Mouse (Mus musculus) intestine, embryonic 15.5 days (tissue): ENCODE data around the gene Rab8b. TPM values are rescaled to one million over a fixed set of nuclear protein-coding genes. Genes with fewer than 3 reads are reported as not detected.
"Not testable (repeated sequence)": the region's sequence is repeated elsewhere in the genome, so short reads cannot be mapped to it uniquely, and the experiment has no call there.

Experiments used
- ATAC-seq: fragments of 200-750 bp; cut with Nextera tagmentation; 2 replicates; pipeline ENCODE4 v1.8.0; 2017; ENCODE audit warnings: moderate TSS enrichment, moderate library complexity
- H3K27ac ChIP-seq: fragments of 300-500 bp; sonication (generic); 2 replicates; pipeline ENCODE4 v1.5.1; 2015; ENCODE audit warnings: mild to moderate bottlenecking, inconsistent platforms
- H3K27me3 ChIP-seq: fragments of 300-500 bp; sonication (generic); replicated peaks from 2 replicates; pipeline ENCODE4 v1.6.1; 2015; ENCODE audit warnings: inconsistent platforms
- H3K36me3 ChIP-seq: fragments of 300-500 bp; sonication (generic); 2 replicates; pipeline ENCODE4 v1.6.1; 2015; ENCODE audit warnings: inconsistent platforms
- H3K4me1 ChIP-seq: fragments of 300-500 bp; sonication (generic); replicated peaks from 2 replicates; pipeline ENCODE4 v1.6.1; 2015; ENCODE audit warnings: inconsistent platforms
- H3K4me2 ChIP-seq: fragments of 300-500 bp; sonication (generic); replicated peaks from 2 replicates; pipeline ENCODE4 v1.6.1; 2015; ENCODE audit warnings: mild to moderate bottlenecking, inconsistent platforms
- H3K4me3 ChIP-seq: fragments of 300-500 bp; sonication (generic); replicated peaks from 2 replicates; pipeline ENCODE4 v1.5.1; 2015; ENCODE audit warnings: inconsistent platforms
- H3K9ac ChIP-seq: fragments of 300-500 bp; sonication (generic); 2 replicates; pipeline ENCODE4 v1.6.1; 2015; ENCODE audit warnings: inconsistent platforms
- H3K9me3 ChIP-seq: fragments of 300-500 bp; sonication (generic); 2 replicates; pipeline ENCODE4 v1.6.1; 2016; ENCODE audit warnings: inconsistent platforms
- WGBS: fragments of 180-500 bp; shearing (Covaris S2); methylation state at CpG from one replicate; pipeline ENCODE4 v1.1.7; 2015; 5-methylcytosine and 5-hydroxymethylcytosine counted together
- polyA plus RNA-seq: library from polyadenylated mRNA; unstranded; fragments of >200 nt; fragmentation: Nextera tagmentation; extraction: Ambion mirVana; gene quantifications from 2 replicates; pipeline ENCODE4 v1.2.1, GENCODE M21; 2015

The Rab8b gene
- polyA plus RNA-seq, 1 experiment from 2014 or later = 20.5 TPM

GRCm38 (mm10) chr9:66882406-66882821 is 37.1 kb downstream of the Rab8b start:
- no peak for ATAC-seq
- Histone ChIP-seq H3K4me3 (no peak overlapping the region), H3K4me1 (0 out of 2 replicates have a peak, but pooled peaks cover 9% of the 10 kb centered on the region), H3K4me2 (no peak overlapping the region), H3K9me3 (no peaks in the 10 kb centered on the region), H3K27me3 (no peaks in the 10 kb centered on the region), H3K9ac (no peak overlapping the region), H3K27ac (no peak overlapping the region; the same call in 1 of the 2 replicates), H3K36me3 (no peaks in the 10 kb centered on the region)
- 52% methylated on average over 8 of the region's 8 CpGs for WGBS

DNA sequence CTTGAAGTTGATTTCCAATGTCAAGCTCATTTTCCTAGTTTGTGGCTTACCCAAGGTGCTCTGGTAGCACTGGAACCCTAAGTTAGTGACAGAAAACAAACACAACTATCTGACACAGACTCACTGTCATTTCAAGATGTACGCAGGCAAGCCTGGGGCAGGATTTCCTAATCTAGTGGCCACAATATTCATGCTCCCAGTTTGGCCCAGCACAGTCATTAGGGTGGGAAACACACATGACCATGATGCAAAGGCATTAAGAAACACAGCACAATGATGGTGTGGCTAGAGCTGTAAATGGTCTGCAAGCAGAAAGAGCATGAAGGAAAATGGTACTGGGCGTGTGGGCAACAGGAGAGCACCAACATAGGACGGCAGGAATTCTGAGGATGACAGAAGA is 37.6 kb downstream of the Rab8b start:
- Histone ChIP-seq H3K4me1 (0 out of 2 replicates have a peak, but pooled peaks cover 7% of the 10 kb centered on the region), H3K36me3 (no peaks in the 10 kb centered on the region), H3K9ac (no peak overlapping the region), H3K4me2 (no peak overlapping the region), H3K4me3 (no peak overlapping the region), H3K27ac (no peak overlapping the region; the same call in 1 of the 2 replicates), H3K27me3 (no peaks in the 10 kb centered on the region), H3K9me3 (no peaks in the 10 kb centered on the region)
- WGBS = 78% methylated on average over 3 of the region's 3 CpGs
- no peak for ATAC-seq

DNA sequence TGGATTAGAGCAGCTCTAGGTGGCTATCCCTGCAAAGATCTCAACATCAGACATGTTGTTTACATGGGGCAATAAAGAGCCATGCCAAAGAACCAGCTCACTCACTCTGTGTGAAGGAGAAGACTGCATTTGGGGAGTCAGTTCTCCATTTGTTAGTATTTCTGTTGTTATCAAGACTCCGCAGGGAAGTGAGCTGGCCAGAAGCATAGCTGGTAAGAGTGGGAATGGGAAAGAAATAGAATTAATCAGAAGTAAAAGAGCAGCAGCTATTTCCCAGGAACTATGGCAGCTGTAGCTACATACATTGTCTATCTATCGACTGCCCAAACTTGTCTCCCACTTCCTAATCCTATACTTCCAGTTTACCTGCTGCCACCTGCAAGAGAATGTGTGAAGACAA is 38.7 kb downstream of the Rab8b start:
- H3K9ac ChIP-seq = no peak overlapping the region
- H3K27me3 ChIP-seq = no peaks in the 10 kb centered on the region
- no peak for ATAC-seq
- 87% methylated on average over 2 of the region's 2 CpGs for WGBS
- no peak overlapping the region for H3K27ac ChIP-seq
- H3K4me2 ChIP-seq = no peak overlapping the region
- no peaks in the 10 kb centered on the region for H3K9me3 ChIP-seq
- H3K36me3 ChIP-seq = no peaks in the 10 kb centered on the region
- 0 out of 2 replicates have a peak, but pooled peaks cover 5% of the 10 kb centered on the region for H3K4me1 ChIP-seq
- no peak overlapping the region for H3K4me3 ChIP-seq

- ATAC-seq = no peak
- H3K9ac ChIP-seq = no peak overlapping the region
- no peaks in the 10 kb centered on the region for H3K9me3 ChIP-seq
- WGBS = 80% methylated on average over 6 of the region's 6 CpGs
- H3K4me2 ChIP-seq = no peak overlapping the region
- H3K36me3 ChIP-seq = no peaks in the 10 kb centered on the region
- H3K27ac ChIP-seq = no peak overlapping the region
- 0 out of 2 replicates have a peak, but pooled peaks cover 5% of the 10 kb centered on the region for H3K4me1 ChIP-seq
- H3K27me3 ChIP-seq = no peaks in the 10 kb centered on the region
- no peak overlapping the region for H3K4me3 ChIP-seq
Measured at GRCm38 (mm10) chr9:66879486-66879885, 40.0 kb downstream of the Rab8b start.

- Histone ChIP-seq H3K4me3 (no peak overlapping the region), H3K27me3 (no peaks in the 10 kb centered on the region), H3K36me3 (no peaks in the 10 kb centered on the region), H3K4me2 (no peak overlapping the region), H3K9me3 (no peaks in the 10 kb centered on the region), H3K4me1 (0 out of 2 replicates have a peak, but pooled peaks cover 5% of the 10 kb centered on the region), H3K27ac (no peak overlapping the region), H3K9ac (no peak overlapping the region)
- WGBS = 92% methylated on average over 3 of the region's 3 CpGs
- ATAC-seq = no peak
Measured at GRCm38 (mm10) chr9:66878899-66879298, 40.6 kb downstream of the Rab8b start.

- ATAC-seq = no peak; the same call in 1 of the 2 replicates
- Histone ChIP-seq H3K4me3 (no peak overlapping the region), H3K27me3 (no peaks in the 10 kb centered on the region), H3K9me3 (no peaks in the 10 kb centered on the region), H3K27ac (no peak overlapping the region), H3K4me1 (peaks cover 5% of the 10 kb centered on the region; the same call in 1 of the 2 replicates), H3K36me3 (no peaks in the 10 kb centered on the region), H3K9ac (no peak overlapping the region), H3K4me2 (no peak overlapping the region)
- 57% methylated on average over 5 of the region's 5 CpGs for WGBS
Measured at GRCm38 (mm10) chr9:66876577-66876976, 42.9 kb downstream of the Rab8b start.

- Histone ChIP-seq H3K27ac (no peak overlapping the region), H3K9ac (no peak overlapping the region), H3K9me3 (no peaks in the 10 kb centered on the region), H3K36me3 (no peaks in the 10 kb centered on the region), H3K4me1 (peaks cover 5% of the 10 kb centered on the region; the same call in 1 of the 2 replicates), H3K4me3 (no peak overlapping the region), H3K27me3 (no peaks in the 10 kb centered on the region), H3K4me2 (no peak overlapping the region)
- no peak for ATAC-seq
- 98% methylated on average over 5 of the region's 5 CpGs for WGBS
Measured at GRCm38 (mm10) chr9:66874297-66874696, 45.2 kb downstream of the Rab8b start.

DNA sequence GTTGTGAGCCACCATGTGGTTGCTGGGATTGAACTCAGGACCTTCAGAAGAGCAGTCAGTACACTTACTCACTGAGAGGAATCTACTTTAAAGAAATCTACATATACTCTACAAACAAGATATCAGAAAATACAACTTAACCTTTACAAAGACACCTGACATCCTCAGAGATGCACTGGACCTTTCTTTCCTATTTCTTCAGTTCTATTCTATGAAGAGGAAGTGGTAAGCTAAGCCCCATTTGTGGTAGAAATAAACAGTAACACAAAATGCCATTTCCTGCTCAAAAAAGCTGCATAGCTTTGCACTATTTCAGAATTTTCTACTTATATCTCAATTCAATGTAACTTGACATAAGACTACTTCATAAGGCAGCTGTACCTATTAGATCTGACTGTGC is 46.0 kb downstream of the Rab8b start:
- H3K27ac ChIP-seq = no peak overlapping the region
- H3K36me3 ChIP-seq = no peaks in the 10 kb centered on the region
- H3K9ac ChIP-seq = no peak overlapping the region
- H3K9me3 ChIP-seq = no peaks in the 10 kb centered on the region
- H3K4me2 ChIP-seq = no peak overlapping the region
- no peaks in the 10 kb centered on the region for H3K27me3 ChIP-seq
- peaks cover 5% of the 10 kb centered on the region; the same call in 1 of the 2 replicates for H3K4me1 ChIP-seq
- H3K4me3 ChIP-seq = no peak overlapping the region
- no peak for ATAC-seq

DNA sequence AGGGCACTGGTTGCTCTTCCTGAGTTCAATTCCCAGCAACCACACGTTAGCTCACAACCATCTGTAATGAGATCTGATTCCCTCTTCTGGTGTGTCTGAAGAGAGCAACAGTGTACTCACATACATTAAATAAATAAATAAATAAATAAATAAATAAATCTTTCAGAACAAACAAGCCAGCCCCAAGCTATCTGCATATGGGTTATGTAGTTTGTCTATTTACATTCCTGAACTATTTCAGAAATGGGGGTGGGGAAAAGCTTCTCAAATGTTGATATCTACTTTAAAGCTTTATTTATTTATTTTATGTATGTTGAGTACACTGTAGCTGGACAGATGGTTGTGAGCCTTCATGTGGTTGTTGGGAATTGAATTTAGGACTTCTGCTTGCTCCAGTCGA is 46.5 kb downstream of the Rab8b start:
- H3K36me3 ChIP-seq, H3K4me3 ChIP-seq, H3K9ac ChIP-seq, ATAC-seq, H3K27me3 ChIP-seq, H3K9me3 ChIP-seq, H3K4me2 ChIP-seq, H3K4me1 ChIP-seq: not testable (repeated sequence)
- peak overlapping the region; percentile 59; the same call in 1 of the 2 replicates for H3K27ac ChIP-seq
- WGBS = 59% methylated on average over 2 of the region's 2 CpGs

DNA sequence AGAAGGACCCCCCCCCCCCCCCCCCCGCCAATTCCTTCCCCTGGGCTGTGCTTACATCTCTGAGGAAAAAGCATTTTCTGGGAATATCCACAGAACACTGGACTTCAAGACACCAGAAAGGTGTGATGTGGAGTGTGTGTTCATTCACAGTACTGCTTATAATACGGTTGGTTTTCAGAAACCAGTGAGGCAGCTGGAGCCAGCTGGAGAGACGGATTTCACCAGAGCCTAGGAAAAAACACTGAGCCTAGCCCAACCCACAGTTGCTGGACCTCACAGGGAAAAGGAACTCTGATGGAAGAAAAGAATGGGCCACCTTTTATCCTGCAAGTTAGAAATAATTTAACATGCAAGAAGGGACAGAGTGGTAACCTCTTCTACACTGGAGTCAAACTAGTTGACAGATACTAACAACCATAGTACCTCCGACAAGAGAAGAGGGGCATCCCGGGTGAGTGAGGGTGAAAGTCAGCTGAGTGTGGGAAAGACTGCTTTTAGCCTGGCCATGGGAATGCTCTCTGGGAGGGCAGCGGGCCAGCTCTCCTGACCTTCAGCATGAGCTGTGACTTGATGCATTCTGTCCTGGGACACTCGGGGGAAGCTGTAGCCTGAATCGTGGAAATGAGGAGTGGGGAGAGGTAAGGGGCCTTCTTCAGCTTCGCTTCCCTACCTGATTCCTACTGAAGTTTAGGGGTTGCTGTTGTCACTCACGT is 47.3 kb downstream of the Rab8b start:
- no peak overlapping the region for H3K4me3 ChIP-seq
- peaks cover 3% of the 10 kb centered on the region; the same call in 1 of the 2 replicates for H3K4me1 ChIP-seq
- H3K4me2 ChIP-seq = no peak overlapping the region
- no peaks in the 10 kb centered on the region for H3K9me3 ChIP-seq
- H3K9ac ChIP-seq = no peak overlapping the region
- H3K36me3 ChIP-seq = no peaks in the 10 kb centered on the region
- WGBS = 64% methylated on average over 9 of the region's 10 CpGs
- H3K27ac ChIP-seq = peak overlapping the region; percentile 59
- no peaks in the 10 kb centered on the region for H3K27me3 ChIP-seq
- ATAC-seq = 0 out of 2 replicates have a peak, but pooled peaks have one; percentile 39

- ATAC-seq = no peak
- H3K4me3 ChIP-seq = no peak overlapping the region
- no peak overlapping the region for H3K4me2 ChIP-seq
- no peak overlapping the region for H3K27ac ChIP-seq
- 0 out of 2 replicates have a peak, but pooled peaks cover 3% of the 10 kb centered on the region for H3K36me3 ChIP-seq
- H3K27me3 ChIP-seq = no peaks in the 10 kb centered on the region
- 0 out of 2 replicates have a peak, but pooled peaks cover 2% of the 10 kb centered on the region for H3K4me1 ChIP-seq
- 73% methylated on average over 3 of the region's 3 CpGs for WGBS
- no peak overlapping the region for H3K9ac ChIP-seq
- H3K9me3 ChIP-seq = no peaks in the 10 kb centered on the region
Measured at GRCm38 (mm10) chr9:66864708-66865107, 54.8 kb downstream of the Rab8b start.

DNA sequence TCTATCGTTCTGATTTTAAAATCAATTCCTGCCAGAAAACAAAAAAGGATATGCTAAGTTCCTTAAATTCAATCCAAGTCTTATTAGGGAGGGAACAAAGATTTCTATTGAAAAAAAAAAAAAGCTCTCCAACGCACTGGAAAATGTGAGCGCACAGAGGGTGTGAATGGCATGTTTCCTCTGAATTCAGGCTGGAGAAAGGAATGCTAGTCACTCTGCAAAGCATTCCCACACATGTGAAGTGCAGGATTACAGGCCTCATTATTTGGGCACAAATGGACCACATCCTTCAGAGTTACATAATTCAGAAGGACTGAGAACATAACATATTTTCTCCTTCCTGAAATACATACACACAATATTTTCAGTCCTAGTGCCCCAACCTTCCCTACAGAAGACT is 56.0 kb downstream of the Rab8b start:
- Histone ChIP-seq H3K27me3 (no peaks in the 10 kb centered on the region), H3K9me3 (no peaks in the 10 kb centered on the region), H3K36me3 (peaks cover 7% of the 10 kb centered on the region; the same call in 1 of the 2 replicates), H3K4me2 (no peak overlapping the region), H3K9ac (no peak overlapping the region), H3K4me1 (0 out of 2 replicates have a peak, but pooled peaks cover 2% of the 10 kb centered on the region), H3K27ac (no peak overlapping the region), H3K4me3 (no peak overlapping the region)
- ATAC-seq = no peak
- 77% methylated on average over 3 of the region's 3 CpGs for WGBS

DNA sequence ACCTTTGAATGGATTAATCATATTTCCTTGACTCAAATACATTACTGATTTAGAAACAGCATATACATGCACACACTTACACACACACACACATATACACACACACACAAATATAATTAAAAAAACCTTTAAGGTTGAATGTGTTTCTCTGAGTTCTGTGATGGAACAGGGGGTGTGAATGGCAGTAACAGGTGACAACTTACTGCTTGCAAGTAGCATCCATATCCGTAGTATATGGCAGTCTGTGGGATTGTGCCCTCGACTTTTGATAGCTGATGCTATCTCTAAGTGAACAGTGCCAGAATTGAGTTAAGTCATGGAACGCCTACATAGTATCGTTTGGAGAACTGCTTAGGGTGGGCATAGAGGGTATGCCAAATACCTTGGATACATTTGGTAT is 57.3 kb downstream of the Rab8b start:
- no peak overlapping the region for H3K4me3 ChIP-seq
- 0 out of 2 replicates have a peak, but pooled peaks cover 2% of the 10 kb centered on the region for H3K4me1 ChIP-seq
- ATAC-seq = no peak
- no peaks in the 10 kb centered on the region for H3K27me3 ChIP-seq
- H3K4me2 ChIP-seq = no peak overlapping the region
- no peak overlapping the region for H3K27ac ChIP-seq
- H3K9ac ChIP-seq = no peak overlapping the region
- H3K9me3 ChIP-seq = no peaks in the 10 kb centered on the region
- H3K36me3 ChIP-seq = peaks cover 7% of the 10 kb centered on the region; the same call in 1 of the 2 replicates
- WGBS = 90% methylated on average over 4 of the region's 4 CpGs
